Mouse (Mus musculus) effector memory CD4-positive, alpha-beta T cell, adult 5 months (primary cell): ENCODE data around the gene Cbr4. TPM values are rescaled to one million over a fixed set of nuclear protein-coding genes. Genes with fewer than 3 reads are reported as not detected.

Experiments used
- polyA plus RNA-seq: library from polyadenylated mRNA; unstranded; fragments of 100-300 nt; shearing (Covaris generic); gene quantifications from one replicate; pipeline ENCODE4 v1.2.1, GENCODE M21; 2017

The Cbr4 gene
- polyA plus RNA-seq = 10.5 TPM

GRCm38 (mm10) chr8:61487597-61488156, at the start of gene Cbr4:
Gene Cbr4, plus strand, starts transcription at chr8:61487734.

